Mouse (Mus musculus): ENCODE data around the gene Bace2.
A peak's percentile ranks its signal among the peaks of the same experiment; 100 is the strongest.

Gene Bace2

GRCm38 (mm10) chr16:97467472-97467871 is 110.9 kb downstream of the Bace2 start:
- no peak for DNase-seq (ENCODE audit: low read depth, low spot score)

- DNase-seq (ENCODE audit: low read depth, low spot score): no peak
Measured at GRCm38 (mm10) chr16:97467993-97468791, 111.7 kb downstream of the Bace2 start.

- DNase-seq (ENCODE audit: low read depth, low spot score): no peak
Measured at GRCm38 (mm10) chr16:97474671-97475070, 118.1 kb downstream of the Bace2 start.

GRCm38 (mm10) chr16:97475581-97475980 is 119.0 kb downstream of the Bace2 start:
- DNase-seq (ENCODE audit: low read depth, low spot score): peak; percentile 31

- DNase-seq (ENCODE audit: low read depth, low spot score): no peak
Measured at GRCm38 (mm10) chr16:97476524-97476923, 120.0 kb downstream of the Bace2 start.

- no peak for DNase-seq (ENCODE audit: low read depth, low spot score)
Measured at GRCm38 (mm10) chr16:97478655-97479054, 122.1 kb downstream of the Bace2 start.

GRCm38 (mm10) chr16:97492369-97492768 is 135.8 kb downstream of the Bace2 start:
- no peak for DNase-seq (ENCODE audit: low read depth, low spot score)
